Mouse (Mus musculus) lung, postnatal 0 days (tissue): ENCODE results near the gene Npas2. TPM values are rescaled to one million over a fixed set of nuclear protein-coding genes. Genes with fewer than 3 reads are reported as not detected.

ENCODE experiments used
- ATAC-seq: fragments of 200-750 bp; cut with Nextera tagmentation; 2 replicates; pipeline ENCODE4 v1.8.0; 2017; ENCODE audit warnings: moderate library complexity
- DNase-seq: peaks from one replicate; pipeline ENCODE4 v3.0.0-alpha.2; 2016; ENCODE audit warnings: low spot score
- H3K27ac ChIP-seq: fragments of 300-500 bp; sonication (generic); 2 replicates; pipeline ENCODE4 v1.5.1; 2014; ENCODE audit warnings: antibody characterized with exemption, mild to moderate bottlenecking, low read length, mixed read lengths
- H3K27me3 ChIP-seq: fragments of 300-500 bp; sonication (generic); replicated peaks from 2 replicates; pipeline ENCODE4 v1.6.1; 2014; ENCODE audit warnings: low read length, mixed read lengths; ENCODE audit not compliant: insufficient read depth
- H3K36me3 ChIP-seq: fragments of 300-500 bp; sonication (generic); 2 replicates; pipeline ENCODE4 v1.6.1; 2014; ENCODE audit warnings: low read length, mixed read lengths; ENCODE audit not compliant: insufficient read depth
- H3K4me1 ChIP-seq: fragments of 300-500 bp; sonication (generic); 2 replicates; pipeline ENCODE4 v1.6.1; 2014; ENCODE audit warnings: antibody characterized with exemption, low read depth, low read length, mixed read lengths; ENCODE audit not compliant: insufficient read depth
- H3K4me2 ChIP-seq: fragments of 300-500 bp; sonication (generic); replicated peaks from 2 replicates; pipeline ENCODE4 v1.6.1; 2014; ENCODE audit warnings: low read depth, mild to moderate bottlenecking, low read length, moderate library complexity, mixed read lengths
- H3K4me3 ChIP-seq: fragments of 300-500 bp; sonication (generic); 2 replicates; pipeline ENCODE4 v1.5.1; 2014; ENCODE audit warnings: low read depth, low read length
- H3K9ac ChIP-seq: fragments of 300-500 bp; sonication (generic); replicated peaks from 2 replicates; pipeline ENCODE4 v1.6.1; 2014; ENCODE audit warnings: low read depth, mild to moderate bottlenecking
- H3K9me3 ChIP-seq: fragments of 300-500 bp; sonication (generic); 2 replicates; pipeline ENCODE4 v1.6.1; 2016; ENCODE audit warnings: low read length, mixed read lengths
- CTCF ChIP-seq: IDR thresholded peaks from 2 replicates; pipeline ENCODE4 v1.5.1; 2016; ENCODE audit warnings: antibody characterized with exemption, mild to moderate bottlenecking
- EP300 ChIP-seq: IDR thresholded peaks from 2 replicates; pipeline ENCODE4 v1.6.1; 2016; ENCODE audit warnings: antibody characterized with exemption, mild to moderate bottlenecking, control low read depth
- WGBS: fragments of 180-500 bp; shearing (Covaris S2); extraction: QIAGEN DNeasy Blood & Tissue Kit; methylation state at CpG from one replicate; pipeline ENCODE4 v1.1.7; 2014; 5-methylcytosine and 5-hydroxymethylcytosine counted together
- polyA plus RNA-seq: library from polyadenylated mRNA; unstranded; fragments of >200 nt; fragmentation: Nextera tagmentation; extraction: Ambion mirVana; gene quantifications from 2 replicates; pipeline ENCODE4 v1.2.1, GENCODE M21; 2015

Npas2 gene
- polyA plus RNA-seq, 1 experiment from 2014 or later = 2.2 TPM

GRCm38 (mm10) chr1:39287076-39287475 is 93.5 kb downstream of the Npas2 start:
- Histone ChIP-seq H3K27ac (no peak overlapping the region), H3K4me1 (no peaks in the 10 kb centered on the region), H3K27me3 (no peaks in the 10 kb centered on the region), H3K9ac (no peak overlapping the region), H3K9me3 (no peaks in the 10 kb centered on the region), H3K36me3 (no peaks in the 10 kb centered on the region), H3K4me2 (no peak overlapping the region), H3K4me3 (no peak overlapping the region)
- ATAC-seq (no peak), DNase-seq (no peak)
- TF ChIP-seq EP300 (no peak), CTCF (no peak)
- 91% methylated on average over 9 of the region's 9 CpGs for WGBS

- DNase-seq (no peak), ATAC-seq (0 out of 2 replicates have a peak, but pooled peaks have one; percentile 27)
- Histone ChIP-seq H3K36me3 (no peaks in the 10 kb centered on the region), H3K4me3 (no peak overlapping the region), H3K4me2 (no peak overlapping the region), H3K27me3 (no peaks in the 10 kb centered on the region), H3K4me1 (no peaks in the 10 kb centered on the region), H3K27ac (no peak overlapping the region), H3K9ac (no peak overlapping the region), H3K9me3 (no peaks in the 10 kb centered on the region)
- TF ChIP-seq CTCF (no peak), EP300 (no peak)
- WGBS = 15% methylated on average over 4 of the region's 4 CpGs
Observed at GRCm38 (mm10) chr1:39287831-39288230, 94.3 kb downstream of the Npas2 start.

GRCm38 (mm10) chr1:39288425-39288824 is 94.9 kb downstream of the Npas2 start:
- Histone ChIP-seq H3K27me3 (no peaks in the 10 kb centered on the region), H3K9me3 (no peaks in the 10 kb centered on the region), H3K4me1 (no peaks in the 10 kb centered on the region), H3K4me3 (no peak overlapping the region), H3K36me3 (no peaks in the 10 kb centered on the region), H3K9ac (no peak overlapping the region), H3K4me2 (no peak overlapping the region), H3K27ac (no peak overlapping the region)
- TF ChIP-seq CTCF (no peak), EP300 (no peak)
- peak; percentile 45 for DNase-seq
- WGBS = 42% methylated on average over 3 of the region's 3 CpGs
- ATAC-seq = peak; percentile 46

GRCm38 (mm10) chr1:39292001-39292400 is 98.5 kb downstream of the Npas2 start:
- Histone ChIP-seq H3K4me2 (no peak overlapping the region), H3K4me1 (no peaks in the 10 kb centered on the region), H3K9ac (no peak overlapping the region), H3K4me3 (no peak overlapping the region), H3K27ac (no peak overlapping the region), H3K9me3 (no peaks in the 10 kb centered on the region), H3K36me3 (no peaks in the 10 kb centered on the region), H3K27me3 (no peaks in the 10 kb centered on the region)
- 46% methylated on average over 3 of the region's 3 CpGs for WGBS
- DNase-seq (no peak), ATAC-seq (no peak)
- TF ChIP-seq EP300 = no peak
- TF ChIP-seq CTCF = no peak

GRCm38 (mm10) chr1:39298294-39298693 is 104.8 kb downstream of the Npas2 start:
- Histone ChIP-seq H3K4me3 (no peak overlapping the region), H3K9ac (no peak overlapping the region), H3K27ac (no peak overlapping the region), H3K27me3 (no peaks in the 10 kb centered on the region), H3K4me1 (no peaks in the 10 kb centered on the region), H3K9me3 (no peaks in the 10 kb centered on the region), H3K36me3 (no peaks in the 10 kb centered on the region), H3K4me2 (no peak overlapping the region)
- TF ChIP-seq CTCF = no peak
- TF ChIP-seq EP300 = no peak
- no peak for DNase-seq
- ATAC-seq = no peak
- WGBS = 91% methylated on average over 9 of the region's 9 CpGs

- no peak overlapping the region for H3K4me2 ChIP-seq
- H3K27ac ChIP-seq = no peak overlapping the region
Observed at GRCm38 (mm10) chr1:39300243-39300642, 106.7 kb downstream of the Npas2 start.

GRCm38 (mm10) chr1:39300676-39301075 is 107.1 kb downstream of the Npas2 start:
- H3K9me3 ChIP-seq = no peaks in the 10 kb centered on the region
- no peak overlapping the region for H3K4me3 ChIP-seq
- H3K4me1 ChIP-seq = no peaks in the 10 kb centered on the region
- no peak for ATAC-seq
- TF ChIP-seq EP300 = no peak
- no peak for TF ChIP-seq CTCF
- no peaks in the 10 kb centered on the region for H3K36me3 ChIP-seq
- H3K9ac ChIP-seq = no peak overlapping the region
- 85% methylated on average over 6 of the region's 6 CpGs for WGBS
- H3K27me3 ChIP-seq = no peaks in the 10 kb centered on the region
- no peak overlapping the region for H3K27ac ChIP-seq
- DNase-seq = no peak
- H3K4me2 ChIP-seq = no peak overlapping the region

More at GRCm38 (mm10) chr1:39300243-39300642, 106.7 kb downstream of the Npas2 start:
- H3K4me3 ChIP-seq = no peak overlapping the region
- H3K4me1 ChIP-seq = no peaks in the 10 kb centered on the region
- H3K9ac ChIP-seq = no peak overlapping the region
- no peaks in the 10 kb centered on the region for H3K36me3 ChIP-seq
- 86% methylated on average over 9 of the region's 9 CpGs for WGBS
- TF ChIP-seq CTCF (no peak), EP300 (no peak)
- no peaks in the 10 kb centered on the region for H3K9me3 ChIP-seq
- no peaks in the 10 kb centered on the region for H3K27me3 ChIP-seq
- ATAC-seq = no peak
- no peak for DNase-seq
